Comparison of ENCODE assay signal across 11 mouse cellular contexts in the genomic region with DNA sequence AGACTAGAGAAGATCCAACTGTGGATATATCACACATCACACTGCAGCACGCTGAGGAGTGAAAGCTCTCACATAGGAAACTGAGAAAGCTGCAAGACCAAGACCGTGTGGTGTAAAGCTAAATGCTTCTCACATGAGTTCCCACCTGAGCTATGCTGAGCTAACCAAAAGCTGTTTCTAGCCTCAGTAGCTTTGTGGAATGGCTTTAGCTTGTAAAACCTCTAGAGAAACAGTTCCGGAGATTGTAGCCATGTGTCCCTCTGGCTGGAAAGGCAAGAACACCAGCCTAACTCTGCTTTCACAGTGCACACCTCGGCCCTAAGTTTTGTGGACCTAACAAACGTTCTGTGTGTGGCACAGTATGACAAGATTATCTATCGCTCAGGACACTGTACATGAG.
DNase-seq lines count a peak whose midpoint lies in the region; ATAC-seq and TF ChIP-seq lines count a peak whose summit lies in the region.
"Had no signal": no experiment of that assay in that cellular context is flagged by ENCODE, and none has a peak within 500 bp of the region (broad histone marks: within the 10 kb centered on the region; RNA-seq: fewer than 3 reads in every experiment).

No protein-coding gene starts in this region.

- peak overlapping the region; percentile 23; the same call in 1 of the 2 replicates for H3K4me3 ChIP-seq in gastrocnemius, adult 2 months
- H3K4me3 ChIP-seq in limb, embryonic 12.5 days (replicated peaks): no peak overlapping the region
- H3K4me3 ChIP-seq in limb, embryonic 10.5 days: no peak overlapping the region
- H3K4me3 ChIP-seq in hindbrain, embryonic 14.5 days (replicated peaks; ENCODE audit: low read length): peak overlapping the region; percentile 46
- peak overlapping the region; percentile 50; the same call in 1 of the 2 replicates for H3K4me3 ChIP-seq in neural tube, embryonic 14.5 days (ENCODE audit: low read depth, low read length)
- H3K4me3 ChIP-seq: myocyte had no signal

- ATAC-seq in limb, embryonic 12.5 days (ENCODE audit: insufficient number of reproducible peaks, insufficient read depth, low FRiP score, low TSS enrichment, low read depth): no peak
- no peak for ATAC-seq in hindbrain, embryonic 14.5 days (ENCODE audit: low FRiP score)
- no peak for ATAC-seq in neural tube, embryonic 14.5 days (ENCODE audit: low read depth)
- ATAC-seq: CD4-positive, CD25-positive, alpha-beta regulatory T cell, adult 4 months had no signal

- no peak overlapping the region for H3K9ac ChIP-seq in limb, embryonic 12.5 days (replicated peaks)
- H3K9ac ChIP-seq in hindbrain, embryonic 14.5 days: 0 out of 2 replicates have a peak overlapping the region, but pooled peaks have one; percentile 10
- H3K9ac ChIP-seq in neural tube, embryonic 14.5 days (replicated peaks; ENCODE audit: low read depth, low read length): no peak overlapping the region

- H3K9me3 ChIP-seq in limb, embryonic 12.5 days: no peaks in the 10 kb centered on the region
- H3K9me3 ChIP-seq in limb, embryonic 10.5 days (replicated peaks): no peaks in the 10 kb centered on the region
- H3K9me3 ChIP-seq in hindbrain, embryonic 14.5 days (ENCODE audit: control insufficient read depth, low read length): no peaks in the 10 kb centered on the region
- H3K9me3 ChIP-seq in neural tube, embryonic 14.5 days (ENCODE audit: control insufficient read depth, low read length): no peaks in the 10 kb centered on the region

- no peaks in the 10 kb centered on the region for H3K36me3 ChIP-seq in limb, embryonic 12.5 days
- no peaks in the 10 kb centered on the region for H3K36me3 ChIP-seq in limb, embryonic 10.5 days
- no peaks in the 10 kb centered on the region for H3K36me3 ChIP-seq in hindbrain, embryonic 14.5 days (replicated peaks; ENCODE audit: control insufficient read depth, insufficient read depth)
- no peaks in the 10 kb centered on the region for H3K36me3 ChIP-seq in neural tube, embryonic 14.5 days (ENCODE audit: control insufficient read depth, insufficient read depth, low read length)

- H3K4me2 ChIP-seq in limb, embryonic 12.5 days: peak overlapping the region; percentile 6; the same call in 1 of the 2 replicates
- H3K4me2 ChIP-seq in hindbrain, embryonic 14.5 days (replicated peaks): peak overlapping the region; percentile 97
- H3K4me2 ChIP-seq in neural tube, embryonic 14.5 days (ENCODE audit: low read depth, low read length): peak overlapping the region; percentile 93

- 53% methylated on average over 6 of the region's 6 CpGs for WGBS in limb, embryonic 12.5 days
- WGBS in limb, embryonic 10.5 days: 61% methylated on average over 6 of the region's 6 CpGs
- WGBS in hindbrain, embryonic 14.5 days: 65% methylated on average over 6 of the region's 6 CpGs
- 65% methylated on average over 6 of the region's 6 CpGs for WGBS in neural tube, embryonic 14.5 days

- H3K4me1 ChIP-seq in limb, embryonic 12.5 days (replicated peaks): peaks cover 17% of the 10 kb centered on the region
- H3K4me1 ChIP-seq in limb, embryonic 10.5 days: peaks cover 11% of the 10 kb centered on the region
- H3K4me1 ChIP-seq in hindbrain, embryonic 14.5 days (replicated peaks; ENCODE audit: control insufficient read depth, insufficient read depth, low read length): peaks cover 5% of the 10 kb centered on the region; the same call in 1 of the 2 replicates
- H3K4me1 ChIP-seq in neural tube, embryonic 14.5 days (ENCODE audit: control insufficient read depth, insufficient read depth, low read length): no peaks in the 10 kb centered on the region

- TF ChIP-seq CTCF in gastrocnemius, adult 2 months (IDR thresholded peaks at IDR 0.05): no peak

- peaks cover 35% of the 10 kb centered on the region for H3K27me3 ChIP-seq in limb, embryonic 12.5 days
- peaks cover 42% of the 10 kb centered on the region for H3K27me3 ChIP-seq in limb, embryonic 10.5 days (ENCODE audit: low read depth, poor library complexity, severe bottlenecking)
- H3K27me3 ChIP-seq in hindbrain, embryonic 14.5 days (ENCODE audit: control insufficient read depth, insufficient read depth, low read length): no peaks in the 10 kb centered on the region
- H3K27me3 ChIP-seq in neural tube, embryonic 14.5 days (ENCODE audit: control insufficient read depth, insufficient read depth, low read length): no peaks in the 10 kb centered on the region

- intact Hi-C loops in gastrocnemius, adult 2 months (cut with DNase I): no loop called here

- no peak overlapping the region for H3K27ac ChIP-seq in gastrocnemius, adult 2 months
- H3K27ac ChIP-seq in limb, embryonic 12.5 days: no peak overlapping the region
- H3K27ac ChIP-seq in limb, embryonic 10.5 days: no peak overlapping the region
- no peak overlapping the region for H3K27ac ChIP-seq in hindbrain, embryonic 14.5 days
- no peak overlapping the region for H3K27ac ChIP-seq in neural tube, embryonic 14.5 days (ENCODE audit: low read depth, low read length)

- DNase-seq in gastrocnemius, adult 2 months: no peak
- no peak for DNase-seq in gastrocnemius, postnatal 4 days (ENCODE audit: low spot score in 2 of 2)
- DNase-seq in limb, embryonic 10.5 days (ENCODE audit: low spot score): no peak
- no peak for DNase-seq in hindbrain, embryonic 14.5 days (ENCODE audit: low spot score)
- no peak for DNase-seq in ovary, postnatal 10 days (ENCODE audit: low spot score)
- no peak for DNase-seq in MN1 (ENCODE audit: low spot score)
- DNase-seq: lung, postnatal 4 days had no signal

Comparison
In these comparisons a context has a peak if more than half of its experiments do, and no peak if none do; other contexts are left out.
1. H3K4me3 ChIP-seq: peak in gastrocnemius, adult 2 months (single experiment), hindbrain, embryonic 14.5 days (single experiment) and neural tube, embryonic 14.5 days (single experiment); none in limb, embryonic 12.5 days (single experiment) and limb, embryonic 10.5 days (single experiment).
2. H3K4me2 ChIP-seq: peak in every context shown above with its lines; median percentile 97 in hindbrain, embryonic 14.5 days; 93 in neural tube, embryonic 14.5 days; 6 in limb, embryonic 12.5 days.